Mouse (Mus musculus) liver, embryonic 11.5 days (tissue): ENCODE results near the gene Zcchc2. TPM values are rescaled to one million over a fixed set of nuclear protein-coding genes. Genes with fewer than 3 reads are reported as not detected.

Source experiments
- ATAC-seq: fragments of 200-750 bp; cut with Nextera tagmentation; replicated peaks from 2 replicates; pipeline ENCODE4 v1.8.0; 2017; ENCODE audit warnings: moderate number of reproducible peaks, mild to moderate bottlenecking, moderate TSS enrichment, moderate library complexity; ENCODE audit not compliant: low FRiP score
- DNase-seq: peaks from one replicate; pipeline ENCODE4 v3.0.0-alpha.2; 2017; ENCODE audit warnings: low spot score
- H3K27ac ChIP-seq: fragments of 300-500 bp; sonication (generic); 2 replicates; pipeline ENCODE4 v1.5.1; 2014; ENCODE audit warnings: mild to moderate bottlenecking, low read depth, low read length, control low read depth
- H3K27me3 ChIP-seq: fragments of 300-500 bp; sonication (generic); replicated peaks from 2 replicates; pipeline ENCODE4 v1.6.1; 2014; ENCODE audit warnings: low read length, mixed read lengths; ENCODE audit not compliant: control insufficient read depth, insufficient read depth
- H3K36me3 ChIP-seq: fragments of 300-500 bp; sonication (generic); 2 replicates; pipeline ENCODE4 v1.6.1; 2014; ENCODE audit warnings: mild to moderate bottlenecking, low read length, moderate library complexity, mixed read lengths; ENCODE audit not compliant: control insufficient read depth, insufficient read depth
- H3K4me1 ChIP-seq: fragments of 300-500 bp; sonication (generic); replicated peaks from 2 replicates; pipeline ENCODE4 v1.6.1; 2014; ENCODE audit warnings: low read length, mixed read lengths; ENCODE audit not compliant: control insufficient read depth, insufficient read depth
- H3K4me2 ChIP-seq: fragments of 300-500 bp; sonication (generic); 2 replicates; pipeline ENCODE4 v1.6.1; 2014; ENCODE audit warnings: mild to moderate bottlenecking, control low read depth, moderate library complexity
- H3K4me3 ChIP-seq: fragments of 300-500 bp; sonication (generic); 2 replicates; pipeline ENCODE4 v1.5.1; 2014; ENCODE audit warnings: low read depth, low read length, control low read depth
- H3K9ac ChIP-seq: fragments of 300-500 bp; sonication (generic); 2 replicates; pipeline ENCODE4 v1.6.1; 2014; ENCODE audit warnings: low read depth, low read length, control low read depth
- H3K9me3 ChIP-seq: fragments of 300-500 bp; sonication (generic); 2 replicates; pipeline ENCODE4 v1.6.1; 2016; ENCODE audit warnings: low read length, inconsistent platforms, mixed read lengths; ENCODE audit not compliant: control insufficient read depth
- WGBS: fragments of 180-500 bp; shearing (Covaris S2); extraction: QIAGEN DNeasy Blood & Tissue Kit; methylation state at CpG from one replicate; pipeline ENCODE4 v1.1.7; 2014; 5-methylcytosine and 5-hydroxymethylcytosine counted together
- polyA plus RNA-seq: library from polyadenylated mRNA; unstranded; fragments of >200 nt; fragmentation: Nextera tagmentation; extraction: Ambion mirVana; gene quantifications from 2 replicates; pipeline ENCODE4 v1.2.1, GENCODE M21; 2014

Gene Zcchc2
- polyA plus RNA-seq, 1 experiment from 2014 or later: 3.4 TPM

- H3K36me3 ChIP-seq: peaks cover 12% of the 10 kb centered on the region
- no peaks in the 10 kb centered on the region for H3K27me3 ChIP-seq
- WGBS: 73% methylated on average over 6 of the region's 6 CpGs
- DNase-seq (no peak), ATAC-seq (no peak)
- no peak overlapping the region for H3K27ac ChIP-seq
- H3K4me2 ChIP-seq: no peak overlapping the region
- H3K4me1 ChIP-seq: 0 out of 2 replicates have a peak, but pooled peaks cover 5% of the 10 kb centered on the region
- no peak overlapping the region for H3K4me3 ChIP-seq
- no peak overlapping the region for H3K9ac ChIP-seq
- H3K9me3 ChIP-seq: no peaks in the 10 kb centered on the region
These were observed 29.6 kb downstream of the Zcchc2 start for GRCm38 (mm10) chr1:106019854-106020253.

GRCm38 (mm10) chr1:106022998-106023397, 32.8 kb downstream of the Zcchc2 start:
- Histone ChIP-seq H3K9me3 (no peaks in the 10 kb centered on the region), H3K27ac (no peak overlapping the region), H3K4me1 (0 out of 2 replicates have a peak, but pooled peaks cover 5% of the 10 kb centered on the region), H3K9ac (no peak overlapping the region), H3K27me3 (no peaks in the 10 kb centered on the region), H3K4me2 (no peak overlapping the region), H3K4me3 (no peak overlapping the region), H3K36me3 (peaks cover 16% of the 10 kb centered on the region)
- ATAC-seq (no peak), DNase-seq (no peak)
- WGBS: 30% methylated on average over 1 of the region's 1 CpGs

- Histone ChIP-seq H3K9ac (no peak overlapping the region), H3K27me3 (no peaks in the 10 kb centered on the region), H3K4me1 (0 out of 2 replicates have a peak, but pooled peaks cover 5% of the 10 kb centered on the region), H3K36me3 (peaks cover 15% of the 10 kb centered on the region), H3K4me3 (no peak overlapping the region), H3K9me3 (no peaks in the 10 kb centered on the region), H3K27ac (no peak overlapping the region), H3K4me2 (no peak overlapping the region)
- no peak for ATAC-seq
- no peak for DNase-seq
- WGBS: 80% methylated on average over 2 of the region's 2 CpGs
These were observed 34.0 kb downstream of the Zcchc2 start for GRCm38 (mm10) chr1:106024254-106024653.

GRCm38 (mm10) chr1:106024778-106025177, 34.6 kb downstream of the Zcchc2 start:
- H3K27ac ChIP-seq: no peak overlapping the region
- H3K9ac ChIP-seq: no peak overlapping the region
- WGBS: 90% methylated on average over 3 of the region's 3 CpGs
- no peak overlapping the region for H3K4me2 ChIP-seq
- DNase-seq (no peak), ATAC-seq (no peak)
- H3K36me3 ChIP-seq: peaks cover 18% of the 10 kb centered on the region
- 0 out of 2 replicates have a peak, but pooled peaks cover 5% of the 10 kb centered on the region for H3K4me1 ChIP-seq
- H3K9me3 ChIP-seq: no peaks in the 10 kb centered on the region
- no peaks in the 10 kb centered on the region for H3K27me3 ChIP-seq
- no peak overlapping the region for H3K4me3 ChIP-seq

- H3K9me3 ChIP-seq: no peaks in the 10 kb centered on the region
- no peak overlapping the region for H3K4me3 ChIP-seq
- H3K36me3 ChIP-seq: peaks cover 27% of the 10 kb centered on the region
- H3K4me1 ChIP-seq: no peaks in the 10 kb centered on the region
- 89% methylated on average over 15 of the region's 15 CpGs for WGBS
- no peak for ATAC-seq
- no peak for DNase-seq
- H3K27me3 ChIP-seq: no peaks in the 10 kb centered on the region
- no peak overlapping the region for H3K4me2 ChIP-seq
- no peak overlapping the region for H3K27ac ChIP-seq
- H3K9ac ChIP-seq: no peak overlapping the region
These were observed 39.6 kb downstream of the Zcchc2 start for GRCm38 (mm10) chr1:106029769-106030168.

GRCm38 (mm10) chr1:106030331-106030730, 40.1 kb downstream of the Zcchc2 start:
- DNase-seq (no peak), ATAC-seq (no peak; the same call in 1 of the 2 replicates)
- Histone ChIP-seq H3K27ac (no peak overlapping the region), H3K27me3 (no peaks in the 10 kb centered on the region), H3K4me2 (no peak overlapping the region), H3K4me1 (peaks cover 3% of the 10 kb centered on the region; the same call in 1 of the 2 replicates), H3K36me3 (peaks cover 26% of the 10 kb centered on the region), H3K9ac (no peak overlapping the region), H3K9me3 (no peaks in the 10 kb centered on the region), H3K4me3 (no peak overlapping the region)
- WGBS: 81% methylated on average over 10 of the region's 10 CpGs

- H3K4me1 ChIP-seq: peaks cover 4% of the 10 kb centered on the region; the same call in 1 of the 2 replicates
- H3K9ac ChIP-seq: no peak overlapping the region
- H3K9me3 ChIP-seq: no peaks in the 10 kb centered on the region
- no peak overlapping the region for H3K27ac ChIP-seq
- H3K36me3 ChIP-seq: peaks cover 24% of the 10 kb centered on the region
- no peaks in the 10 kb centered on the region for H3K27me3 ChIP-seq
- ATAC-seq (no peak), DNase-seq (no peak)
- H3K4me2 ChIP-seq: no peak overlapping the region
- no peak overlapping the region for H3K4me3 ChIP-seq
- 96% methylated on average over 2 of the region's 2 CpGs for WGBS
These were observed 40.7 kb downstream of the Zcchc2 start for GRCm38 (mm10) chr1:106030886-106031285.

GRCm38 (mm10) chr1:106031908-106032307, 41.7 kb downstream of the Zcchc2 start:
- Histone ChIP-seq H3K4me1 (peaks cover 4% of the 10 kb centered on the region; the same call in 1 of the 2 replicates), H3K27ac (no peak overlapping the region), H3K9ac (no peak overlapping the region), H3K4me2 (no peak overlapping the region), H3K4me3 (no peak overlapping the region), H3K27me3 (no peaks in the 10 kb centered on the region), H3K9me3 (no peaks in the 10 kb centered on the region), H3K36me3 (peaks cover 24% of the 10 kb centered on the region)
- 76% methylated on average over 6 of the region's 6 CpGs for WGBS
- DNase-seq (no peak), ATAC-seq (no peak)

GRCm38 (mm10) chr1:106034776-106035175, 44.6 kb downstream of the Zcchc2 start:
- Histone ChIP-seq H3K9me3 (no peaks in the 10 kb centered on the region), H3K27me3 (no peaks in the 10 kb centered on the region), H3K9ac (no peak overlapping the region), H3K4me3 (no peak overlapping the region), H3K4me2 (no peak overlapping the region), H3K36me3 (peaks cover 18% of the 10 kb centered on the region), H3K27ac (no peak overlapping the region), H3K4me1 (peaks cover 4% of the 10 kb centered on the region; the same call in 1 of the 2 replicates)
- no peak for ATAC-seq
- DNase-seq: no peak
- WGBS: 79% methylated on average over 7 of the region's 7 CpGs
